Mouse (Mus musculus): ENCODE measurements at regions not wholly inside any gene's neighbourhood (a gene's known extent, or its start where the extent isn't known, plus 50 kb on each side); places are given as distances from the start of the nearest gene placed in this dataset.

- no peak for TF ChIP-seq CTCF (IDR thresholded peaks at IDR 0.05; ENCODE audit: extremely low read depth, insufficient read depth, low read length)
- no peak overlapping the region for H3K4me3 ChIP-seq (ENCODE audit: insufficient read depth, low read length)
Measured at GRCm38 (mm10) chr9:60931290-60931689, 136.9 kb downstream of the Uaca start.

GRCm38 (mm10) chr9:60936937-60937336 lies 142.6 kb downstream of the Uaca start:
- no peak overlapping the region for H3K4me3 ChIP-seq (ENCODE audit: insufficient read depth, low read length)
- TF ChIP-seq CTCF (IDR thresholded peaks at IDR 0.05; ENCODE audit: extremely low read depth, insufficient read depth, low read length) (no peak), POLR2A (IDR thresholded peaks at IDR 0.05; ENCODE audit: extremely low read depth, insufficient read depth, low read length) (no peak)
- H3K27ac ChIP-seq (ENCODE audit: insufficient read depth, low read length) = no peak overlapping the region
- no peaks in the 10 kb centered on the region for H3K4me1 ChIP-seq (ENCODE audit: control insufficient read depth, insufficient read depth, low read length)

More at GRCm38 (mm10) chr9:60931290-60931689, 136.9 kb downstream of the Uaca start:
- Histone ChIP-seq H3K27ac (ENCODE audit: insufficient read depth, low read length) (no peak overlapping the region), H3K4me1 (ENCODE audit: control insufficient read depth, insufficient read depth, low read length) (no peaks in the 10 kb centered on the region)

- H3K4me1 ChIP-seq (ENCODE audit: control insufficient read depth, insufficient read depth, low read length) = no peaks in the 10 kb centered on the region
- no peak overlapping the region for H3K27ac ChIP-seq (ENCODE audit: insufficient read depth, low read length)
- H3K4me3 ChIP-seq (ENCODE audit: insufficient read depth, low read length) = no peak overlapping the region
- peak; percentile 52 for TF ChIP-seq CTCF (IDR thresholded peaks at IDR 0.05; ENCODE audit: extremely low read depth, insufficient read depth, low read length)
- no peak for TF ChIP-seq POLR2A (IDR thresholded peaks at IDR 0.05; ENCODE audit: extremely low read depth, insufficient read depth, low read length)
Measured at GRCm38 (mm10) chr9:60939858-60940804, 145.8 kb downstream of the Uaca start.

- no peak for TF ChIP-seq CTCF (IDR thresholded peaks at IDR 0.05; ENCODE audit: extremely low read depth, insufficient read depth, low read length)
- no peak for TF ChIP-seq POLR2A (IDR thresholded peaks at IDR 0.05; ENCODE audit: extremely low read depth, insufficient read depth, low read length)
- H3K27ac ChIP-seq (ENCODE audit: insufficient read depth, low read length) = no peak overlapping the region
- H3K4me1 ChIP-seq (ENCODE audit: control insufficient read depth, insufficient read depth, low read length) = no peaks in the 10 kb centered on the region
- H3K4me3 ChIP-seq (ENCODE audit: insufficient read depth, low read length) = no peak overlapping the region
Measured at GRCm38 (mm10) chr9:60947363-60947762, 153.0 kb downstream of the Uaca start.

- TF ChIP-seq POLR2A (IDR thresholded peaks at IDR 0.05; ENCODE audit: extremely low read depth, insufficient read depth, low read length) = no peak
- TF ChIP-seq CTCF (IDR thresholded peaks at IDR 0.05; ENCODE audit: extremely low read depth, insufficient read depth, low read length) = no peak
- H3K27ac ChIP-seq (ENCODE audit: insufficient read depth, low read length) = no peak overlapping the region
- no peak overlapping the region for H3K4me3 ChIP-seq (ENCODE audit: insufficient read depth, low read length)
- H3K4me1 ChIP-seq (ENCODE audit: control insufficient read depth, insufficient read depth, low read length) = no peaks in the 10 kb centered on the region
Measured at GRCm38 (mm10) chr9:60948531-60949070, 154.3 kb downstream of the Uaca start.

- TF ChIP-seq CTCF (IDR thresholded peaks at IDR 0.05; ENCODE audit: extremely low read depth, insufficient read depth, low read length) (no peak), POLR2A (IDR thresholded peaks at IDR 0.05; ENCODE audit: extremely low read depth, insufficient read depth, low read length) (no peak)
- H3K4me3 ChIP-seq (ENCODE audit: insufficient read depth, low read length) = no peak overlapping the region
- no peak overlapping the region for H3K27ac ChIP-seq (ENCODE audit: insufficient read depth, low read length)
- H3K4me1 ChIP-seq (ENCODE audit: control insufficient read depth, insufficient read depth, low read length) = no peaks in the 10 kb centered on the region
Measured at GRCm38 (mm10) chr9:60950161-60950560, 155.8 kb downstream of the Uaca start.

GRCm38 (mm10) chr9:60951071-60951561 lies 156.8 kb downstream of the Uaca start:
- H3K4me1 ChIP-seq (ENCODE audit: control insufficient read depth, insufficient read depth, low read length) = no peaks in the 10 kb centered on the region
- no peak for TF ChIP-seq CTCF (IDR thresholded peaks at IDR 0.05; ENCODE audit: extremely low read depth, insufficient read depth, low read length)
- TF ChIP-seq POLR2A (IDR thresholded peaks at IDR 0.05; ENCODE audit: extremely low read depth, insufficient read depth, low read length) = no peak
- H3K27ac ChIP-seq (ENCODE audit: insufficient read depth, low read length) = no peak overlapping the region
- H3K4me3 ChIP-seq (ENCODE audit: insufficient read depth, low read length) = no peak overlapping the region

GRCm38 (mm10) chr9:60957438-60957837 lies 163.1 kb downstream of the Uaca start:
- TF ChIP-seq CTCF (IDR thresholded peaks at IDR 0.05; ENCODE audit: extremely low read depth, insufficient read depth, low read length) (no peak), POLR2A (IDR thresholded peaks at IDR 0.05; ENCODE audit: extremely low read depth, insufficient read depth, low read length) (no peak)
- no peak overlapping the region for H3K27ac ChIP-seq (ENCODE audit: insufficient read depth, low read length)
- no peak overlapping the region for H3K4me3 ChIP-seq (ENCODE audit: insufficient read depth, low read length)
- H3K4me1 ChIP-seq (ENCODE audit: control insufficient read depth, insufficient read depth, low read length) = no peaks in the 10 kb centered on the region

GRCm38 (mm10) chr9:60959537-60959936 lies 165.2 kb downstream of the Uaca start:
- TF ChIP-seq CTCF (IDR thresholded peaks at IDR 0.05; ENCODE audit: extremely low read depth, insufficient read depth, low read length) = no peak
- TF ChIP-seq POLR2A (IDR thresholded peaks at IDR 0.05; ENCODE audit: extremely low read depth, insufficient read depth, low read length) = no peak
- Histone ChIP-seq H3K4me1 (ENCODE audit: control insufficient read depth, insufficient read depth, low read length) (no peaks in the 10 kb centered on the region), H3K4me3 (ENCODE audit: insufficient read depth, low read length) (no peak overlapping the region), H3K27ac (ENCODE audit: insufficient read depth, low read length) (no peak overlapping the region)

GRCm38 (mm10) chr9:60962086-60962485 lies 167.7 kb downstream of the Uaca start:
- H3K4me3 ChIP-seq (ENCODE audit: insufficient read depth, low read length) = no peak overlapping the region
- TF ChIP-seq CTCF (IDR thresholded peaks at IDR 0.05; ENCODE audit: extremely low read depth, insufficient read depth, low read length) = no peak
- TF ChIP-seq POLR2A (IDR thresholded peaks at IDR 0.05; ENCODE audit: extremely low read depth, insufficient read depth, low read length) = no peak
- H3K27ac ChIP-seq (ENCODE audit: insufficient read depth, low read length) = no peak overlapping the region
- no peaks in the 10 kb centered on the region for H3K4me1 ChIP-seq (ENCODE audit: control insufficient read depth, insufficient read depth, low read length)
